Mouse (Mus musculus) duodenum, adult 2 months (tissue): Measurements from ENCODE around the gene Cacng2. TPM values are rescaled to one million over a fixed set of nuclear protein-coding genes. Genes with fewer than 3 reads are reported as not detected.

Experiments used
- polyA plus RNA-seq: library from polyadenylated mRNA; depleted of rRNA; stranded (reverse); fragments of >200 nt; gene quantifications from 2 replicates; pipeline ENCODE4 v1.2.3, GENCODE M21; 2012; ENCODE audit warnings: low replicate concordance; rRNA removed

Gene Cacng2
- 0.02 TPM in 1 of 2 replicates, not detected in the other for polyA plus RNA-seq

GRCm38 (mm10) chr15:78119704-78120103 is at the start of gene Cacng2:
TSS of gene Cacng2 (minus strand) at chr15:78120028.

GRCm38 (mm10) chr15:77970470-77971292 is 149.1 kb downstream of the Cacng2 start, which contains the start of gene Eif3d:
TSS of gene Eif3d (minus strand) at chr15:77970813.

GRCm38 (mm10) chr15:77956404-77956901 is 163.4 kb downstream of the Cacng2 start, which contains the start of gene Foxred2:
TSS of gene Foxred2 (minus strand) at chr15:77956722.

Other genes starting within 250 kb of the Cacng2 start
- gene Txn2, start 191.0 kb downstream of the Cacng2 start, polyA plus RNA-seq, result 377 and 420 TPM in 2 replicates
- gene Foxred2, start 163.3 kb downstream of the Cacng2 start, polyA plus RNA-seq, result 0.60 and 1.4 TPM in 2 replicates
- 77.6 and 95.5 TPM in 2 replicates for gene Eif3d, start 149.2 kb downstream of the Cacng2 start, polyA plus RNA-seq
- gene Ift27, start 54.1 kb upstream of the Cacng2 start, polyA plus RNA-seq, result 18.5 and 18.9 TPM in 2 replicates
- gene Pvalb, start 86.4 kb upstream of the Cacng2 start, polyA plus RNA-seq, result not detected in 2 replicates
- 6.6 and 10.1 TPM in 2 replicates for gene Ncf4, start 124.8 kb upstream of the Cacng2 start, polyA plus RNA-seq
- gene Csf2rb2, start 185.7 kb upstream of the Cacng2 start, polyA plus RNA-seq, result 1.3 and 1.9 TPM in 2 replicates
- gene Csf2rb, start 205.7 kb upstream of the Cacng2 start, polyA plus RNA-seq, result 3.6 and 5.7 TPM in 2 replicates